Mouse (Mus musculus): ENCODE results near the gene Polr2j. TPM values are rescaled to one million over a fixed set of nuclear protein-coding genes. Genes with fewer than 3 reads are reported as not detected.

Gene Polr2j
- polyA plus RNA-seq, 1 experiment from 2014 or later = 251 TPM

GRCm38 (mm10) chr5:136169626-136170511 is 53.4 kb downstream of the Polr2j start:
- peak overlapping the region; percentile 72 for H3K9ac ChIP-seq (replicated peaks; ENCODE audit: low read depth, low read length)
- no peaks in the 10 kb centered on the region for H3K9me3 ChIP-seq (ENCODE audit: control insufficient read depth, low read length)
- peak overlapping the region; percentile 86 for H3K4me2 ChIP-seq (ENCODE audit: low read depth, low read length)
- ATAC-seq (ENCODE audit: low read depth) = no peak
- H3K36me3 ChIP-seq (ENCODE audit: control insufficient read depth, insufficient read depth, low read length) = no peaks in the 10 kb centered on the region
- H3K4me3 ChIP-seq (ENCODE audit: low read depth, low read length) = peak overlapping the region; percentile 55
- 12% methylated on average over 15 of the region's 15 CpGs for WGBS
- H3K4me1 ChIP-seq (ENCODE audit: control insufficient read depth, insufficient read depth, low read length) = peaks cover 17% of the 10 kb centered on the region
- H3K27me3 ChIP-seq (ENCODE audit: control insufficient read depth, insufficient read depth, low read length) = no peaks in the 10 kb centered on the region
- peak overlapping the region; percentile 77 for H3K27ac ChIP-seq (ENCODE audit: low read depth, low read length)

GRCm38 (mm10) chr5:136170512-136171362 is 54.3 kb downstream of the Polr2j start, which contains the start of gene Orai2:
TSS of gene Orai2 (minus strand) at chr5:136170713.
- WGBS = 4% methylated on average over 47 of the region's 49 CpGs
- H3K4me1 ChIP-seq (ENCODE audit: control insufficient read depth, insufficient read depth, low read length) = peaks cover 17% of the 10 kb centered on the region
- H3K27ac ChIP-seq (ENCODE audit: low read depth, low read length) = peak within 1 kb of the TSS; percentile 77

GRCm38 (mm10) chr5:136171363-136172341 is 55.2 kb downstream of the Polr2j start:
- Histone ChIP-seq H3K4me1 (ENCODE audit: control insufficient read depth, insufficient read depth, low read length) (peaks cover 17% of the 10 kb centered on the region), H3K36me3 (ENCODE audit: control insufficient read depth, insufficient read depth, low read length) (no peaks in the 10 kb centered on the region), H3K27ac (ENCODE audit: low read depth, low read length) (peak overlapping the region; percentile 77; the same call in 1 of the 2 replicates), H3K27me3 (ENCODE audit: control insufficient read depth, insufficient read depth, low read length) (no peaks in the 10 kb centered on the region), H3K9me3 (ENCODE audit: control insufficient read depth, low read length) (no peaks in the 10 kb centered on the region), H3K9ac (replicated peaks; ENCODE audit: low read depth, low read length) (peak overlapping the region; percentile 32; the same call in 1 of the 2 replicates), H3K4me2 (ENCODE audit: low read depth, low read length) (peak overlapping the region; percentile 86), H3K4me3 (ENCODE audit: low read depth, low read length) (peak overlapping the region; percentile 55)
- peak; percentile 35 for ATAC-seq (ENCODE audit: low read depth)
- WGBS = 38% methylated on average over 17 of the region's 17 CpGs

More at GRCm38 (mm10) chr5:136170512-136171362, 54.3 kb downstream of the Polr2j start, which contains the start of gene Orai2:
- H3K9ac ChIP-seq (replicated peaks; ENCODE audit: low read depth, low read length) = peak within 1 kb of the TSS; percentile 72
- H3K4me3 ChIP-seq (ENCODE audit: low read depth, low read length) = peak within 1 kb of the TSS; percentile 55
- H3K27me3 ChIP-seq (ENCODE audit: control insufficient read depth, insufficient read depth, low read length) = no peaks in the 10 kb centered on the region
- ATAC-seq (ENCODE audit: low read depth) = peak; percentile 89
- no peaks in the 10 kb centered on the region for H3K36me3 ChIP-seq (ENCODE audit: control insufficient read depth, insufficient read depth, low read length)
- peak within 1 kb of the TSS; percentile 86 for H3K4me2 ChIP-seq (ENCODE audit: low read depth, low read length)
- no peaks in the 10 kb centered on the region for H3K9me3 ChIP-seq (ENCODE audit: control insufficient read depth, low read length)

Small RNAs within 50 kb of the gene (microRNA-seq; reads per million reads assigned to microRNA genes)
- 1.1 reads per million for gene Mir7035

Other genes starting within 250 kb of the Polr2j start
- 7.8 and 11.4 TPM in 2 replicates for gene Hspb1, start 228.7 kb upstream of the Polr2j start, polyA plus RNA-seq (2014; fragmentation: Nextera tagmentation; extraction: Ambion mirVana)
- gene Ywhag, start 182.0 kb upstream of the Polr2j start, polyA plus RNA-seq (2014; fragmentation: Nextera tagmentation; extraction: Ambion mirVana) = 419 and 431 TPM in 2 replicates
- gene Ssc4d, start 142.1 kb upstream of the Polr2j start, polyA plus RNA-seq (2014; fragmentation: Nextera tagmentation; extraction: Ambion mirVana) = 1.0 and 1.4 TPM in 2 replicates
- 0.29 TPM in 1 of 2 replicates, not detected in the other for gene Zp3, start 136.5 kb upstream of the Polr2j start, polyA plus RNA-seq (2014; fragmentation: Nextera tagmentation; extraction: Ambion mirVana)
- gene Dtx2, start 121.8 kb upstream of the Polr2j start, polyA plus RNA-seq (2014; fragmentation: Nextera tagmentation; extraction: Ambion mirVana) = 18.9 and 23.3 TPM in 2 replicates
- gene Upk3b, start 78.1 kb upstream of the Polr2j start, polyA plus RNA-seq (2014; fragmentation: Nextera tagmentation; extraction: Ambion mirVana) = not detected in 2 replicates
- gene Upk3bl, start 62.1 kb upstream of the Polr2j start, polyA plus RNA-seq (2014; fragmentation: Nextera tagmentation; extraction: Ambion mirVana) = not detected in 2 replicates
- gene Rasa4, start 32.7 kb upstream of the Polr2j start, polyA plus RNA-seq (2014; fragmentation: Nextera tagmentation; extraction: Ambion mirVana) = 15.0 and 19.8 TPM in 2 replicates
- 17.5 and 20.7 TPM in 2 replicates for gene Lrwd1, start 19.4 kb downstream of the Polr2j start, polyA plus RNA-seq (2014; fragmentation: Nextera tagmentation; extraction: Ambion mirVana)
- gene Alkbh4, start 19.5 kb downstream of the Polr2j start, polyA plus RNA-seq (2014; fragmentation: Nextera tagmentation; extraction: Ambion mirVana) = 17.6 and 18.4 TPM in 2 replicates
- gene Orai2, start 54.1 kb downstream of the Polr2j start, polyA plus RNA-seq (2014; fragmentation: Nextera tagmentation; extraction: Ambion mirVana) = 34.0 and 41.0 TPM in 2 replicates
- gene Prkrip1, start 82.3 kb downstream of the Polr2j start, polyA plus RNA-seq (2014; fragmentation: Nextera tagmentation; extraction: Ambion mirVana) = 63.6 and 71.8 TPM in 2 replicates
- 23.8 and 25.3 TPM in 2 replicates for gene Sh2b2, start 129.9 kb downstream of the Polr2j start, polyA plus RNA-seq (2014; fragmentation: Nextera tagmentation; extraction: Ambion mirVana)

All from neural tube, embryonic 14.5 days (tissue).